Mouse (Mus musculus): ENCODE measurements around the gene Cideb.

DNA sequence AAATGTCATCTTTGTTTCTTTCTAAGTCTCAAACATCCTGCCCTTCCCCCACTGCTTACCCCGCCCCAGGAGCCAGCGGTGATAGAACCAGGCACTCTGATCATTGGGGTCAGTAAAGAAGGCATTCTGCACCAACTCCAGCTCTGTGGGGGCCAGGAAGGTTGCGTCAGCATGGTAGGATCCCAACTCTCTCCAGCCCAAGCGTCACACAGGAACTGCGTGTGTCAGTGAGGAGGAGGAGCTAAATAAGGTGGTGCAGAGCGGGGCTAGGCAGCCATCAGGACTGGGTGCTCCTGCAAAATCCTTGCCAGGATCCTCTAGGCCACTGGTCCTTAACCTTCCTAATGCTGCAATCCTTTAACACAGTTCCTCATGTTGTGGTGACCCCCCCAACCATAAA is 38.5 kb downstream of the Cideb start:
- TF ChIP-seq CTCF (conservative IDR thresholded peaks at IDR 0.05; ENCODE audit: low read length): no peak
- no peak for TF ChIP-seq POU5F1 (IDR thresholded peaks at IDR 0.05; ENCODE audit: borderline replicate concordance, low read length)
